Mouse (Mus musculus): ENCODE results near the gene Rsph1. TPM values are rescaled to one million over a fixed set of nuclear protein-coding genes. Genes with fewer than 3 reads are reported as not detected.

Rsph1 gene
- 0.37 and 0.58 TPM in 2 replicates for polyA plus RNA-seq (2012; rRNA removed)

GRCm38 (mm10) chr17:31276922-31277918, at the start of gene Rsph1:
Rsph1 (minus strand) TSS chr17:31277383.

GRCm38 (mm10) chr17:31286492-31286891, 9.3 kb upstream of the Rsph1 start, which contains the start of gene Slc37a1:
Slc37a1 (plus strand) TSS chr17:31286792.

GRCm38 (mm10) chr17:31207771-31208334, 69.3 kb downstream of the Rsph1 start, which contains the start of gene Ubash3a:
Ubash3a (plus strand) TSS chr17:31207873.

Other genes starting within 250 kb of the Rsph1 start
- 4.0 and 4.2 TPM in 2 replicates for gene Abcg1, start 219.7 kb downstream of the Rsph1 start, polyA plus RNA-seq (2012; rRNA removed)
- gene Tff3, start 147.7 kb downstream of the Rsph1 start, polyA plus RNA-seq (2012; rRNA removed), result 507 and 543 TPM in 2 replicates
- 0.07 and 0.22 TPM in 2 replicates for gene Tff2, start 133.1 kb downstream of the Rsph1 start, polyA plus RNA-seq (2012; rRNA removed)
- not detected in 2 replicates for gene Tff1, start 112.1 kb downstream of the Rsph1 start, polyA plus RNA-seq (2012; rRNA removed)
- 0.89 and 1.0 TPM in 2 replicates for gene Tmprss3, start 78.4 kb downstream of the Rsph1 start, polyA plus RNA-seq (2012; rRNA removed)
- 3.3 and 3.7 TPM in 2 replicates for gene Ubash3a, start 69.5 kb downstream of the Rsph1 start, polyA plus RNA-seq (2012; rRNA removed)
- gene Slc37a1, start 9.4 kb upstream of the Rsph1 start, polyA plus RNA-seq (2012; rRNA removed), result 4.1 and 5.0 TPM in 2 replicates
- gene Pde9a, start 108.8 kb upstream of the Rsph1 start, polyA plus RNA-seq (2012; rRNA removed), result 6.3 and 6.7 TPM in 2 replicates
- gene Wdr4, start 242.6 kb upstream of the Rsph1 start, polyA plus RNA-seq (2012; rRNA removed), result 11.8 TPM in 2 replicates
- 95.5 and 95.7 TPM in 2 replicates for gene Ndufv3, start 242.7 kb upstream of the Rsph1 start, polyA plus RNA-seq (2012; rRNA removed)